In the genomic region with DNA sequence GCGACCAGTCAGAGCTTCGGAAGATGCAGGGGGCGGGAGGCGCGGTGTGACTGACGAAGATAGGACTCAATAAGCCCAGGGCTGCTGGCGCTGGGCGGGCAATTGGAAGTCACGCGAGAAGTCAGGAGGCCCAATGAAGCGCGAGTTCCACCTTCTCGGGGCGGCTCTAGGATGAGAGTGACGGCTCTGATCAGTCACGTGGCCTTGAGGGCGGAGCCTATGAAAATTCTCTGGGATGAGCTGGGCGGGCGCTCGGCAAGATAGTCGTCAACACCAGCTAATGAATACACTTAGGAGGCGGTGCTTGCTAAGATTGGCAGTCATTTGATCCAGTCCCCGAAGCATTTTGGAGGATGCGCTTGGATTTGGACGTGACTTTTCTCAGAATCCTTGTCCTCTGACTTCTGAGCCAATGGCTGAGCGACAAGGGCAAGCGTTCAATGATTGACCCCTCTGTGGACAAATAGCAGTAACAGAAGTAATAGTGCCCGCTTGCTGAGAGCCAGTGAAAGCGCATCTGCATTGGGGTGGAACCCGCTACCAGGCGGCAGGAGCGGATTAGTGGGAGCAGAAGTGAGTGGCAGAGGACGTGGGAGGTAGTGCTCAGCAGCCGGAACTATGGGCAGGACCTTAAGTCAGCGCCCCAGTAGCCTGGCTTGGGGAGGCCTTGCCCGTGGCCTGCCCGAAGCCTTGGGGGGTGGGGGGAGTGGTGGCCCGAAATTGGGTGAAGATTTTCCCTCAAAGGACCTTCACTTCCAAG, we compare ENCODE assay signal across 7 mouse cellular contexts. TPM values are rescaled to one million over a fixed set of nuclear protein-coding genes. Genes with fewer than 3 reads are reported as not detected.
DNase-seq lines count a peak whose midpoint lies in the region; ATAC-seq and TF ChIP-seq lines count a peak whose summit lies in the region.

No protein-coding gene starts in this region.

- 0 out of 2 replicates have a peak, but pooled peaks have one; percentile 3 for TF ChIP-seq CTCF in intestine, postnatal 0 days (IDR thresholded peaks at IDR 0.05; ENCODE audit: low read depth)
- no peak for TF ChIP-seq CTCF in small intestine, adult 2 months (IDR thresholded peaks at IDR 0.05; ENCODE audit: extremely low read depth, insufficient read length, insufficient replicate concordance, low read depth, low read length)

- H3K4me1 ChIP-seq in embryonic facial prominence, embryonic 10.5 days, result peaks cover 24% of the 10 kb centered on the region
- H3K4me1 ChIP-seq in intestine, postnatal 0 days (replicated peaks; ENCODE audit: control insufficient read depth, insufficient read depth, low read length), result peaks cover 3% of the 10 kb centered on the region; the same call in 1 of the 2 replicates
- H3K4me1 ChIP-seq in midbrain, embryonic 12.5 days, result peaks cover 26% of the 10 kb centered on the region
- H3K4me1 ChIP-seq in small intestine, adult 2 months (ENCODE audit: control insufficient read depth, insufficient read depth, insufficient read length, low read length), result peaks cover 9% of the 10 kb centered on the region

- WGBS in embryonic facial prominence, embryonic 10.5 days, result under 1% methylated on average over 38 of the region's 38 CpGs
- WGBS in intestine, postnatal 0 days, result under 1% methylated on average over 38 of the region's 38 CpGs
- under 1% methylated on average over 38 of the region's 38 CpGs for WGBS in midbrain, embryonic 12.5 days
- under 1% methylated on average over 38 of the region's 38 CpGs for WGBS in small intestine, adult 2 months

- peak overlapping the region; percentile 84 for H3K4me3 ChIP-seq in embryonic facial prominence, embryonic 10.5 days
- peak overlapping the region; percentile 93 for H3K4me3 ChIP-seq in intestine, postnatal 0 days (ENCODE audit: low read depth, low read length)
- peak overlapping the region; percentile 99 for H3K4me3 ChIP-seq in midbrain, embryonic 12.5 days
- H3K4me3 ChIP-seq in small intestine, adult 2 months (ENCODE audit: low read depth, low read length), result peak overlapping the region; percentile 59

- ATAC-seq in intestine, postnatal 0 days, result peak; percentile 94
- ATAC-seq in midbrain, embryonic 12.5 days (ENCODE audit: low FRiP score, low read depth), result peak; percentile 98

- peak overlapping the region; percentile 99 for H3K27ac ChIP-seq in embryonic facial prominence, embryonic 10.5 days (replicated peaks)
- H3K27ac ChIP-seq in intestine, postnatal 0 days (ENCODE audit: low read depth, low read length), result peak overlapping the region; percentile 58
- peak overlapping the region; percentile 87 for H3K27ac ChIP-seq in midbrain, embryonic 12.5 days (replicated peaks)
- peak overlapping the region; percentile 60 for H3K27ac ChIP-seq in small intestine, adult 2 months (ENCODE audit: insufficient read depth, low read depth, low read length)

- peaks cover 28% of the 10 kb centered on the region for H3K36me3 ChIP-seq in embryonic facial prominence, embryonic 10.5 days (replicated peaks)
- H3K36me3 ChIP-seq in intestine, postnatal 0 days (ENCODE audit: control insufficient read depth, insufficient read depth), result peaks cover 19% of the 10 kb centered on the region
- peaks cover 24% of the 10 kb centered on the region for H3K36me3 ChIP-seq in midbrain, embryonic 12.5 days
- H3K36me3 ChIP-seq in small intestine, adult 2 months (ENCODE audit: control insufficient read depth, insufficient read depth, low read length), result peaks cover 9% of the 10 kb centered on the region

- peak; percentile 99 for DNase-seq in adrenal gland, postnatal 14 days
- DNase-seq in embryonic facial prominence, embryonic 10.5 days (ENCODE audit: low spot score), result peak; percentile 99
- DNase-seq in gonadal fat pad, adult 2 months (ENCODE audit: low read depth), result peak; percentile 100
- peak; percentile 93 for DNase-seq in left cerebral cortex, postnatal 4 days

- H3K9me3 ChIP-seq in embryonic facial prominence, embryonic 10.5 days, result no peaks in the 10 kb centered on the region
- no peaks in the 10 kb centered on the region for H3K9me3 ChIP-seq in intestine, postnatal 0 days (ENCODE audit: control insufficient read depth)
- H3K9me3 ChIP-seq in midbrain, embryonic 12.5 days, result no peaks in the 10 kb centered on the region

- peaks cover 3% of the 10 kb centered on the region; the same call in 1 of the 2 replicates for H3K27me3 ChIP-seq in embryonic facial prominence, embryonic 10.5 days (replicated peaks; ENCODE audit: low read depth, poor library complexity, severe bottlenecking)
- no peaks in the 10 kb centered on the region for H3K27me3 ChIP-seq in intestine, postnatal 0 days (replicated peaks; ENCODE audit: control insufficient read depth, insufficient read depth, low read length)
- peaks cover 4% of the 10 kb centered on the region; the same call in 1 of the 2 replicates for H3K27me3 ChIP-seq in midbrain, embryonic 12.5 days
- no peaks in the 10 kb centered on the region for H3K27me3 ChIP-seq in small intestine, adult 2 months (ENCODE audit: control insufficient read depth, insufficient read depth, low read length)

- intact Hi-C loops in left cerebral cortex, postnatal 4 days (cut with DNase I), result no loop called here

- peak overlapping the region; percentile 100; the same call in 1 of the 2 replicates for H3K9ac ChIP-seq in intestine, postnatal 0 days (ENCODE audit: low read depth, low read length)
- no peak overlapping the region; the same call in 1 of the 2 replicates for H3K9ac ChIP-seq in midbrain, embryonic 12.5 days (replicated peaks)

- TF ChIP-seq POLR2A in small intestine, adult 2 months (IDR thresholded peaks at IDR 0.05; ENCODE audit: low read depth, low read length), result peak; percentile 89

- H3K4me2 ChIP-seq in intestine, postnatal 0 days (replicated peaks; ENCODE audit: low read depth), result peak overlapping the region; percentile 63
- peak overlapping the region; percentile 55 for H3K4me2 ChIP-seq in midbrain, embryonic 12.5 days (replicated peaks)

RNA-seq across cellular contexts. Expression of a gene that starts 0.5 kb away (rescaled TPM):
- total RNA-seq in adrenal gland, postnatal 14 days (2021), result 90.2 and 99.9 TPM in 2 replicates
- polyA plus RNA-seq in embryonic facial prominence, embryonic 10.5 days (2016; fragmentation: Nextera tagmentation; extraction: Ambion mirVana), result 53.9 and 55.1 TPM in 2 replicates
- 44.9 and 61.6 TPM in 2 replicates for polyA plus RNA-seq in gonadal fat pad, adult 2 months (2012; rRNA removed)
- 18.8 and 19.9 TPM in 2 replicates for polyA plus RNA-seq in intestine, postnatal 0 days (2015; fragmentation: Nextera tagmentation; extraction: Ambion mirVana)
- total RNA-seq in left cerebral cortex, postnatal 4 days (2021), result 100 to 1,000 TPM; 140 to 144 TPM
- polyA plus RNA-seq in midbrain, embryonic 12.5 days (2016; fragmentation: Nextera tagmentation; extraction: Ambion mirVana), result 62.7 and 85.4 TPM in 2 replicates
- 32.3 and 66.4 TPM in 2 replicates for polyA plus RNA-seq in small intestine, adult 2 months (2012; rRNA removed)

RNA-seq across cellular contexts. Expression of a gene that starts 9.6 kb away (rescaled TPM):
- not detected in 2 replicates for total RNA-seq in adrenal gland, postnatal 14 days (2021)
- 0.12 TPM in 1 of 2 replicates, not detected in the other for polyA plus RNA-seq in embryonic facial prominence, embryonic 10.5 days (2016; fragmentation: Nextera tagmentation; extraction: Ambion mirVana)
- 0.12 and 0.29 TPM in 2 replicates for polyA plus RNA-seq in gonadal fat pad, adult 2 months (2012; rRNA removed)
- not detected in 2 replicates for polyA plus RNA-seq in intestine, postnatal 0 days (2015; fragmentation: Nextera tagmentation; extraction: Ambion mirVana)
- not detected for total RNA-seq in left cerebral cortex, postnatal 4 days (2021)
- polyA plus RNA-seq in midbrain, embryonic 12.5 days (2016; fragmentation: Nextera tagmentation; extraction: Ambion mirVana), result 0.19 TPM in 1 of 2 replicates, not detected in the other
- not detected in 2 replicates for polyA plus RNA-seq in small intestine, adult 2 months (2012; rRNA removed)

RNA-seq across cellular contexts. Expression of a gene that starts 20.6 kb away (rescaled TPM):
- total RNA-seq in adrenal gland, postnatal 14 days (2021), result not detected in 2 replicates
- 0.25 and 0.54 TPM in 2 replicates for polyA plus RNA-seq in embryonic facial prominence, embryonic 10.5 days (2016; fragmentation: Nextera tagmentation; extraction: Ambion mirVana)
- polyA plus RNA-seq in gonadal fat pad, adult 2 months (2012; rRNA removed), result 0.20 and 0.47 TPM in 2 replicates
- polyA plus RNA-seq in intestine, postnatal 0 days (2015; fragmentation: Nextera tagmentation; extraction: Ambion mirVana), result 0.22 and 0.25 TPM in 2 replicates
- total RNA-seq in left cerebral cortex, postnatal 4 days (2021), result not detected
- polyA plus RNA-seq in midbrain, embryonic 12.5 days (2016; fragmentation: Nextera tagmentation; extraction: Ambion mirVana), result 0.34 and 0.72 TPM in 2 replicates
- not detected in 2 replicates for polyA plus RNA-seq in small intestine, adult 2 months (2012; rRNA removed)

RNA-seq across cellular contexts. Expression of a gene that starts 20.8 kb away (rescaled TPM):
- 53.7 and 63.7 TPM in 2 replicates for total RNA-seq in adrenal gland, postnatal 14 days (2021)
- 78.7 and 80.7 TPM in 2 replicates for polyA plus RNA-seq in embryonic facial prominence, embryonic 10.5 days (2016; fragmentation: Nextera tagmentation; extraction: Ambion mirVana)
- 32.5 and 37.8 TPM in 2 replicates for polyA plus RNA-seq in gonadal fat pad, adult 2 months (2012; rRNA removed)
- polyA plus RNA-seq in intestine, postnatal 0 days (2015; fragmentation: Nextera tagmentation; extraction: Ambion mirVana), result 43.3 and 43.5 TPM in 2 replicates
- total RNA-seq in left cerebral cortex, postnatal 4 days (2021), result 10 to 100 TPM; 50.8 to 51.0 TPM
- 68.6 and 72.9 TPM in 2 replicates for polyA plus RNA-seq in midbrain, embryonic 12.5 days (2016; fragmentation: Nextera tagmentation; extraction: Ambion mirVana)
- 17.1 and 43.5 TPM in 2 replicates for polyA plus RNA-seq in small intestine, adult 2 months (2012; rRNA removed)

RNA-seq across cellular contexts. Expression of a gene that starts 27.1 kb away (rescaled TPM):
- total RNA-seq in adrenal gland, postnatal 14 days (2021), result 0.38 and 1.4 TPM in 2 replicates
- 7.2 and 8.0 TPM in 2 replicates for polyA plus RNA-seq in embryonic facial prominence, embryonic 10.5 days (2016; fragmentation: Nextera tagmentation; extraction: Ambion mirVana)
- polyA plus RNA-seq in gonadal fat pad, adult 2 months (2012; rRNA removed), result 38.7 and 47.6 TPM in 2 replicates
- 121 and 130 TPM in 2 replicates for polyA plus RNA-seq in intestine, postnatal 0 days (2015; fragmentation: Nextera tagmentation; extraction: Ambion mirVana)
- under 1 TPM; 0.40 to 0.97 TPM for total RNA-seq in left cerebral cortex, postnatal 4 days (2021)
- 0.31 and 1.5 TPM in 2 replicates for polyA plus RNA-seq in midbrain, embryonic 12.5 days (2016; fragmentation: Nextera tagmentation; extraction: Ambion mirVana)
- 184 and 395 TPM in 2 replicates for polyA plus RNA-seq in small intestine, adult 2 months (2012; rRNA removed)

Comparison
In these comparisons a context has a peak if more than half of its experiments do, and no peak if none do; other contexts are left out.
1. Peak in every context shown above with its lines: DNase-seq, ATAC-seq, H3K4me3 ChIP-seq and H3K27ac ChIP-seq.